Mouse (Mus musculus) E14TG2a.4 (cell line): ENCODE data around the gene Gcfc2.

Experiments used
- H3K27me3 ChIP-seq: 2 replicates; pipeline ENCODE4 v1.6.1; 2014; ENCODE audit warnings: low read length, control low read depth; ENCODE audit not compliant: insufficient read depth
- H3K36me3 ChIP-seq: 2 replicates; pipeline ENCODE4 v1.6.1; 2014; ENCODE audit warnings: low read length, control low read depth; ENCODE audit not compliant: insufficient read depth
- H3K4me1 ChIP-seq: replicated peaks from 2 replicates; pipeline ENCODE4 v1.6.1; 2014; ENCODE audit warnings: low read depth, low read length, control low read depth
- H3K4me3 ChIP-seq: replicated peaks from 2 replicates; pipeline ENCODE4 v1.5.1; 2014; ENCODE audit warnings: mild to moderate bottlenecking, low read length
- H3K9me3 ChIP-seq: 2 replicates; pipeline ENCODE4 v1.6.1; 2014; ENCODE audit warnings: low read length, control low read depth
- CTCF ChIP-seq: conservative IDR thresholded peaks from 2 replicates; pipeline ENCODE4 v1.5.1; 2014; ENCODE audit warnings: low read length
- NANOG ChIP-seq: IDR thresholded peaks from 2 replicates; pipeline ENCODE4 v1.6.1; 2014; ENCODE audit warnings: borderline replicate concordance, low read length, mixed read lengths
- POU5F1 ChIP-seq: IDR thresholded peaks from 2 replicates; pipeline ENCODE4 v1.6.1; 2014; ENCODE audit warnings: low read length, borderline replicate concordance

The Gcfc2 gene

DNA sequence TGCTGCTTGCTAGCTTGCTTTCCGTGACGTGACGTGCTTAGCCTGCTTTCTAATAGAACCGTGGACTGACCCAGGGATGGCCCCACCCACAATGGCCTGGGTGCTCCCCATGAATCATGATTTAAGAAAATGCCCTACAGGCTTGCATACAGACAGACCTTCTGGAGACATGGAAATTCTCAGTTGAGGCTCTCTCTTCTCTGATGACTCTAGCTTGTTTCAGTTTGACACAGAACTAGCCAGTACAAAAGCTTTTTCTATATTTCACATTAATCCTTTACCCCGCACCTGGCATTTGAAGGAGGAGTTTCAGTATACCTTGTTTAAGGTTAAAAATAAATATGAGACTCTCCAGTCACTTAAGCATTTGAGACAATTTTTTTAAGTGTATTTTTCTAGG lies 18.2 kb downstream of the Gcfc2 start:
- no peaks in the 10 kb centered on the region for H3K27me3 ChIP-seq
- H3K4me1 ChIP-seq = no peaks in the 10 kb centered on the region
- H3K4me3 ChIP-seq = no peak overlapping the region
- peaks cover 93% of the 10 kb centered on the region for H3K36me3 ChIP-seq
- no peaks in the 10 kb centered on the region for H3K9me3 ChIP-seq
- TF ChIP-seq CTCF (no peak), NANOG (no peak), POU5F1 (no peak)

DNA sequence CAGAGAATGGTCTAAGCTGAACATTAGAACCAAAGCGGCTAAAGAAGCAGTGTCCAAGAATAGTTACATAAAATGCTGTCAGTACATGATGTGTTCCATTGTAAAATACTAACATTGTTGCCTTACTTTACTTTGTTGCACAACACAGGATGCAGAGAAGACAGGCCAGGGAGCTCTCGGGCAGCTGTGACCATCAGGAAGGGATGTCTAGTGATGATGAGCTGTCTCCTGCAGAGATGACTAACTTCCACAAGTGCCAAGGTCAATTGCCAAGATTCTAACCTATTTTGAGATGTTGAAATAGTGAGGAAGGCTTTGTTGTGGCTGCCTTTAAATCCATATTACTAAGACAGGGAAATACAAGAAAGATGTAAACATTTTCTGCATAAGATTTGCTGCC lies 19.8 kb downstream of the Gcfc2 start:
- H3K4me1 ChIP-seq = no peaks in the 10 kb centered on the region
- no peak overlapping the region for H3K4me3 ChIP-seq
- H3K9me3 ChIP-seq = no peaks in the 10 kb centered on the region
- TF ChIP-seq CTCF (no peak), NANOG (no peak), POU5F1 (no peak)
- no peaks in the 10 kb centered on the region for H3K27me3 ChIP-seq
- peaks cover 96% of the 10 kb centered on the region for H3K36me3 ChIP-seq

DNA sequence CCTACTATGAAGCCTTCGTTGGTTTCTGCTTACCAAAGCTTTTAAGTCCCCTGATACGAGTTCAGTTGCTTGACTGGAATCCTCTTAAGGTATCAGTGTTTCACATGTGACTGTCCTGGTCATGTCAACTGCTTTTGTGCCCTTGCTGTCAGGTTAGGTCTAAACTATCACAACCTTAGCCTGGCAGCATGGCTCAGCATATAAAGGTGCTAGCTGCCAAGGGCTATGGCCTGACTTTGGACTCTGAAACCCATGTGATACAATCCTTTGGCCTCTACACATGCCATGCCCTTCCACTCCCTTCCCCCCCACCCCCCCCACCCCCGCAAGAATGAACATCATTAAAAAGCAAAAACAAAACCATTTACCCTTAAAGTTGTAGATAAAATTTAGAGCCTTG lies 21.0 kb downstream of the Gcfc2 start:
- Histone ChIP-seq H3K4me3 (no peak overlapping the region), H3K4me1 (no peaks in the 10 kb centered on the region), H3K9me3 (no peaks in the 10 kb centered on the region), H3K36me3 (peaks cover 99% of the 10 kb centered on the region), H3K27me3 (no peaks in the 10 kb centered on the region)
- TF ChIP-seq NANOG = no peak
- TF ChIP-seq POU5F1 = no peak
- TF ChIP-seq CTCF = no peak

DNA sequence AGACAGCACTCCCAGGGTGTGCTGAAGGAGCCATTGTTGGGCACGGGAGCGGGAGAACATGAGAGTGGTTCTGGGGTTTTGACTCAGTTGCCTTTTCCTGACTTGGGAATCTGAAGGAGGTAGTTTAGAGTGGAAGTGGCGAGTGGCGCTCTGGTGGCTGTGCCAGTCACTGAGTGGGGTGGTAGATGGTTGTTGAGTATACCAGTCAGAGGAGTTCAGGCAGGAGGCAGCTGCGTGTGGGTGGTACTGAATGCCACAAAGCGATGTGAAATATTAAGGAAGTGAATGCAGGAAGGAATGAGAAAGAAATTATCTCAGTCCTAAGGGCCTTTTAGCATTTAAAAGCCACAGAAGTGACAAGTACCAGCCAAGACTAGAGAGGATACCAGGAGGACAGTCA lies 23.4 kb downstream of the Gcfc2 start:
- H3K4me1 ChIP-seq = no peaks in the 10 kb centered on the region
- H3K9me3 ChIP-seq = no peaks in the 10 kb centered on the region
- H3K36me3 ChIP-seq = peaks cover 99% of the 10 kb centered on the region
- TF ChIP-seq NANOG (no peak), CTCF (no peak), POU5F1 (no peak)
- no peaks in the 10 kb centered on the region for H3K27me3 ChIP-seq
- no peak overlapping the region for H3K4me3 ChIP-seq

DNA sequence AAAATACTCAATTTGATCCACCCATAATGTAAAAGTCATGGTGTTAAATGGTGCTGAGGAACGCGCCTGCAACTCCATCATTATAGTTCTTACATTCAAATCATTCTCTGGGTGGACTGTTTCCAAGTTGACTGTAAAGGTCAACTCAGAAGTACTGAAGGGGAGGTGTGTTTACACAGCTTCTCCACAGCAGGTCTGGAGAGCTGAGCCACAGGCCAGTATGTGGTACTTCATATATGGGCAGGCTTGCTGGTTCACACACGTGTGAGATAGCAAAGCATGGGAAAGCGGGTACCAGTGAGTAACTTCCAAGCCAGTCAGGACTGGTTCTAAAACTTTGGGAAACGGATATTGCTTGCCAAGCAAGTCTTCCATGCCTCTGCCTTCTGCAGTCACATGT lies 31.7 kb downstream of the Gcfc2 start:
- no peaks in the 10 kb centered on the region for H3K27me3 ChIP-seq
- no peaks in the 10 kb centered on the region for H3K9me3 ChIP-seq
- peaks cover 4% of the 10 kb centered on the region; the same call in 1 of the 2 replicates for H3K4me1 ChIP-seq
- peaks cover 78% of the 10 kb centered on the region for H3K36me3 ChIP-seq
- TF ChIP-seq NANOG (no peak), CTCF (no peak), POU5F1 (no peak)
- no peak overlapping the region for H3K4me3 ChIP-seq

DNA sequence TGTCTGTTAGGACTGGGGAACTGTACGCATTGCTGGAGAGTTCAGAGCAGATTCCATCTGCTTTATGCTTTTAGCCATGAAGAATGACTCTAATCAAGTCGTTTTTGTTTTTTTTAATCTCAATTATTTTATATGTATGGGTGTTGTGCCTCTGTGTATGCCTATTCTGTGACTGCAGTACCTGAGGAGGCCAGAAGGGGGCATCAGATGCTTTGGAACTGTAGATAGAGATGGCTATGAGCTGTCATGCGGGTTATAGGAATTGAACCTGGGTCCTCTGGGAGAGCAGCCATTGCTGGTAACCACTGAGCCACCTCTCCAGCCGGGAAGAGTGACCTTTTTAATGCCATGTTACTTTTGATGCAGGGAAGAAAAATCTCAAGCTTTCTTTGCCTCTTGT lies 32.9 kb downstream of the Gcfc2 start:
- Histone ChIP-seq H3K27me3 (no peaks in the 10 kb centered on the region), H3K4me3 (no peak overlapping the region), H3K9me3 (no peaks in the 10 kb centered on the region), H3K36me3 (peaks cover 78% of the 10 kb centered on the region), H3K4me1 (peaks cover 4% of the 10 kb centered on the region; the same call in 1 of the 2 replicates)
- TF ChIP-seq CTCF (peak; percentile 26; the same call in 1 of the 2 replicates), POU5F1 (no peak), NANOG (no peak)

DNA sequence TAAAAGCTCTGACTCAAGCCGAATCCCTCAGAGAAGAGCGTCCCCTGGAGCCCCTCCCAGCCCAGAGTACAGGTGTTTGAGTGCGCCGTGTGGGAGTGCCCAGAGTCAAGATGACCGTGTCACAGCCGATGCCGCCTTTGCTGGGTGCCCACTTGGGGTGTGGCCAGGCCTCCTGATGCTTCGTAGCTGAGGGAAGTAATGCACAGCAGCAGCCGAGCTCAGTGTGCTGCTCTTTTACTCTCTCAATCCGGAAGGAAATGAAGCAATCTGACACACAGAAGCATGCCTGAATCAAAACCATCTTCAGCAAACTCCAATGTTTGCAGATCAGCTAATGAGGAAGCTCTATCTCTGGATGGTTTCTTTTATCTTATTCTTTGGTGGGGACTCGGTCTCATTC lies 34.5 kb downstream of the Gcfc2 start:
- Histone ChIP-seq H3K9me3 (no peaks in the 10 kb centered on the region), H3K27me3 (no peaks in the 10 kb centered on the region), H3K36me3 (peaks cover 77% of the 10 kb centered on the region), H3K4me1 (peaks cover 13% of the 10 kb centered on the region), H3K4me3 (no peak overlapping the region)
- TF ChIP-seq NANOG (no peak), CTCF (no peak), POU5F1 (no peak)

DNA sequence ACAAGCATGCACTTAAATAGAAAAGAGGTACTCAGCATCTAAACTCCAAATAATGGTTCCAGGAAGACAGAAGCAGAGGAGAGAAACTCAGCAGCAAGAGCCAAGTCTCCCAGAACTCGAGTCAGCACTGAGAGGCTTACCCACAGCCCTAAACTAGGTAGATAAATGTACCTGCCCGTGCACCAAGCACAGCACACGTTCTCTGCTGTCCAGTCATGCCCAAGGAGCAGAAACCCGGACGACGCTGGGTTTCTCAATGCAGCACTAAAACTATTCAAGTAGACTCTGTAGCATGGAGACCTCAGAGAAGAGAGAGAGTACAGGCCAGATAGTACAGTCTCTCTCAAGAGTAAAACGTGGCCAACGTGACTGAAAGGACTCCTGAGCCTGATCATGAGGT lies 36.4 kb downstream of the Gcfc2 start:
- TF ChIP-seq POU5F1 = no peak
- no peak for TF ChIP-seq CTCF
- no peak for TF ChIP-seq NANOG
- H3K27me3 ChIP-seq = no peaks in the 10 kb centered on the region
- H3K9me3 ChIP-seq = no peaks in the 10 kb centered on the region
- peaks cover 79% of the 10 kb centered on the region for H3K36me3 ChIP-seq
- no peak overlapping the region for H3K4me3 ChIP-seq
- H3K4me1 ChIP-seq = peaks cover 26% of the 10 kb centered on the region

DNA sequence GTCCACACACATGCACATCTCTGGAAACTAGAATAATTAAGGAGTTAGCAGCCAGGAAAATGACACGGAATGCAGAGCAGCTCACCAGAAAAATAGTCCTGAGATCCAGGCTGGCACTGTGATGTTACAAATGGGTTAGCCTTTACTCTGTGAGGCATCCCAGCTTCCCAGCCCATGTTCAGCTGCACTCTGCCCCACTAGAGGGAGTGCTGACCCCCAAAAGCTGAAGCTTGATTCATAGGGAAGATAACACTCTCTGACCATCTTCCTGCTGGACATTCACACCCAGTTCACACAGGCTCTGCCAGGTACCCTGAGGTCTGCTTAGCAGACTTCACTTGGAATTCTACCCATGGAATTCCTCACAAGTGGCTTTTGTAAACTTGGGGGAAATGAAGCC lies 36.8 kb downstream of the Gcfc2 start:
- peaks cover 78% of the 10 kb centered on the region for H3K36me3 ChIP-seq
- H3K4me3 ChIP-seq = no peak overlapping the region
- peaks cover 27% of the 10 kb centered on the region for H3K4me1 ChIP-seq
- no peak for TF ChIP-seq POU5F1
- no peak for TF ChIP-seq CTCF
- TF ChIP-seq NANOG = no peak
- no peaks in the 10 kb centered on the region for H3K9me3 ChIP-seq
- H3K27me3 ChIP-seq = no peaks in the 10 kb centered on the region
